Mouse (Mus musculus) skeletal muscle tissue, adult 2 months (tissue): ENCODE data around the gene Efhd2.
A peak's percentile ranks its signal among the peaks of the same experiment; 100 is the strongest.

Experiments
- DNase-seq: peaks from one replicate; pipeline ENCODE4 v3.0.0-alpha.2; 2012; ENCODE audit warnings: low read depth, low spot score

Gene Efhd2

GRCm38 (mm10) chr4:141859351-141859750, 15.4 kb downstream of the Efhd2 start:
- DNase-seq, result no peak

GRCm38 (mm10) chr4:141858501-141858900, 16.2 kb downstream of the Efhd2 start:
- DNase-seq, result peak; percentile 70

- peak; percentile 68 for DNase-seq
Measured at GRCm38 (mm10) chr4:141857422-141857930, 17.2 kb downstream of the Efhd2 start.

- no peak for DNase-seq
Measured at GRCm38 (mm10) chr4:141853437-141853836, 21.3 kb downstream of the Efhd2 start.

- no peak for DNase-seq
Measured at GRCm38 (mm10) chr4:141845999-141846398, 28.7 kb downstream of the Efhd2 start, which contains the start of gene Ctrc. Ctrc (minus strand) TSS chr4:141846359.

- no peak for DNase-seq
Measured at GRCm38 (mm10) chr4:141834536-141835095, 40.1 kb downstream of the Efhd2 start.

GRCm38 (mm10) chr4:141833911-141834310, 40.8 kb downstream of the Efhd2 start:
- DNase-seq, result no peak

- no peak for DNase-seq
Measured at GRCm38 (mm10) chr4:141831361-141831760, 43.4 kb downstream of the Efhd2 start.

GRCm38 (mm10) chr4:141830381-141830780, 44.3 kb downstream of the Efhd2 start:
- DNase-seq, result no peak

GRCm38 (mm10) chr4:141828177-141828576, 46.5 kb downstream of the Efhd2 start:
- no peak for DNase-seq

- no peak for DNase-seq
Measured at GRCm38 (mm10) chr4:141827401-141827800, 47.3 kb downstream of the Efhd2 start.

GRCm38 (mm10) chr4:141826060-141826459, 48.7 kb downstream of the Efhd2 start, which contains the start of gene Cela2a:
Cela2a (minus strand) TSS chr4:141826160.
- DNase-seq, result no peak

- no peak for DNase-seq
Measured at GRCm38 (mm10) chr4:141822979-141823378, 51.7 kb downstream of the Efhd2 start.

- no peak for DNase-seq
Measured at GRCm38 (mm10) chr4:141822089-141822488, 52.6 kb downstream of the Efhd2 start.

- no peak for DNase-seq
Measured at GRCm38 (mm10) chr4:141821178-141821577, 53.5 kb downstream of the Efhd2 start.

GRCm38 (mm10) chr4:141819316-141819715, 55.4 kb downstream of the Efhd2 start:
- no peak for DNase-seq

- no peak for DNase-seq
Measured at GRCm38 (mm10) chr4:141818861-141819260, 55.9 kb downstream of the Efhd2 start.

- no peak for DNase-seq
Measured at GRCm38 (mm10) chr4:141817706-141818105, 57.0 kb downstream of the Efhd2 start.

- DNase-seq, result no peak
Measured at GRCm38 (mm10) chr4:141816776-141817655, 57.7 kb downstream of the Efhd2 start.

- DNase-seq, result no peak
Measured at GRCm38 (mm10) chr4:141816267-141816666, 58.5 kb downstream of the Efhd2 start.

- no peak for DNase-seq
Measured at GRCm38 (mm10) chr4:141811375-141811774, 63.3 kb downstream of the Efhd2 start.

- no peak for DNase-seq
Measured at GRCm38 (mm10) chr4:141810975-141811374, 63.7 kb downstream of the Efhd2 start.
